Comparison of ENCODE assay signal across 15 mouse cellular contexts in the genomic region with DNA sequence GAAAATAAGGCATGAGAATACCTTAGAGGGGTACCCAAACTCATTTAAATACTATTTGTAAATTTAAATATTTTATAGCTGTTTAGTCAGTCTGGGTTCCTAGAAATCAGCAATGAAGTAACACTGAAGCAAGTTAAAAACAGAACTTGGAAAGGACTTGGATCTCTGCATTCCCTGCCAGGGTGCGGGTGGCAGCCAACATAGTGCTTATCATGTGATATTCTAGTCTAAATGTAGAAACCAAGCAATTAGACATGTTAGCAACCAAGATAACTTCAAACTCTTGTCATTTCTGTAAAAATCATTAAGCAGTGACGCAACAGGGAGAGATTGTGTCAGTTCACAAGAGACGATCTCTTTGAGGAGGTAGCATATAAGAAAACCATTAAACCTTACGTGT. TPM values are rescaled to one million over a fixed set of nuclear protein-coding genes. Genes with fewer than 3 reads are reported as not detected.
DNase-seq lines count a peak whose midpoint lies in the region; ATAC-seq and TF ChIP-seq lines count a peak whose summit lies in the region.
"Had no signal": no experiment of that assay in that cellular context is flagged by ENCODE, and none has a peak within 500 bp of the region (broad histone marks: within the 10 kb centered on the region; RNA-seq: fewer than 3 reads in every experiment).

No protein-coding gene starts in this region.

- no peak overlapping the region for H3K9ac ChIP-seq in heart, embryonic 13.5 days
- H3K9ac ChIP-seq in liver, postnatal 0 days (replicated peaks) = no peak overlapping the region
- H3K9ac ChIP-seq: embryonic facial prominence, embryonic 13.5 days; liver, embryonic 13.5 days had no signal

- H3K4me1 ChIP-seq in heart, embryonic 10.5 days = 0 out of 2 replicates have a peak, but pooled peaks cover 4% of the 10 kb centered on the region
- peaks cover 36% of the 10 kb centered on the region for H3K4me1 ChIP-seq in heart, embryonic 13.5 days
- H3K4me1 ChIP-seq in liver, postnatal 0 days (ENCODE audit: insufficient read depth) = no peaks in the 10 kb centered on the region
- H3K4me1 ChIP-seq: liver, embryonic 13.5 days had no signal

- no peaks in the 10 kb centered on the region for H3K36me3 ChIP-seq in heart, embryonic 10.5 days
- no peaks in the 10 kb centered on the region for H3K36me3 ChIP-seq in heart, embryonic 13.5 days
- H3K36me3 ChIP-seq in liver, postnatal 0 days (replicated peaks; ENCODE audit: insufficient read depth, low read length) = no peaks in the 10 kb centered on the region
- H3K36me3 ChIP-seq: embryonic facial prominence, embryonic 13.5 days; liver, embryonic 13.5 days; midbrain, embryonic 10.5 days had no signal

- WGBS in heart, embryonic 10.5 days = 70% methylated on average over 4 of the region's 4 CpGs
- WGBS in heart, embryonic 13.5 days = 46% methylated on average over 4 of the region's 4 CpGs
- WGBS in liver, postnatal 0 days (ENCODE audit: insufficient replicate concordance) = 69% methylated on average over 4 of the region's 4 CpGs

- intact Hi-C loops in left cerebral cortex, postnatal 14 days (cut with DNase I) = no loop called here

- H3K27ac ChIP-seq in heart, embryonic 10.5 days = no peak overlapping the region
- H3K27ac ChIP-seq in heart, embryonic 13.5 days (replicated peaks) = no peak overlapping the region
- H3K27ac ChIP-seq in liver, postnatal 0 days (ENCODE audit: low read depth) = no peak overlapping the region
- H3K27ac ChIP-seq: embryonic facial prominence, embryonic 13.5 days; liver, embryonic 13.5 days; midbrain, embryonic 10.5 days had no signal

- no peak for TF ChIP-seq CTCF in liver, postnatal 0 days (IDR thresholded peaks at IDR 0.05; ENCODE audit: low read depth)

- peak; percentile 55 for DNase-seq in heart, adult 8-10 months (ENCODE audit: low spot score)
- no peak for DNase-seq in heart, embryonic 10.5 days (ENCODE audit: low spot score)
- peak; percentile 53 to 66 for DNase-seq in left cerebral cortex, postnatal 14 days (ENCODE audit: low spot score in 2 of 2)
- peak; percentile 66 for DNase-seq in telencephalon, adult 2 months (ENCODE audit: low read depth, low spot score)
- no peak for DNase-seq in liver, postnatal 0 days
- no peak for DNase-seq in thymus, postnatal 14 days
- DNase-seq: cerebellum, postnatal 36 days; kidney, postnatal 36 days; liver, embryonic 13.5 days; lung, postnatal 14 days had no signal

- ATAC-seq in heart, embryonic 13.5 days (ENCODE audit: extremely low read depth, insufficient number of reproducible peaks, low FRiP score, low TSS enrichment) = no peak
- no peak for ATAC-seq in liver, postnatal 0 days
- ATAC-seq: intestine, postnatal 0 days; Patski had no signal

- no peaks in the 10 kb centered on the region for H3K9me3 ChIP-seq in heart, embryonic 10.5 days
- no peaks in the 10 kb centered on the region for H3K9me3 ChIP-seq in heart, embryonic 13.5 days
- no peaks in the 10 kb centered on the region for H3K9me3 ChIP-seq in liver, postnatal 0 days (ENCODE audit: low read length)
- H3K9me3 ChIP-seq: embryonic facial prominence, embryonic 13.5 days; liver, embryonic 13.5 days; midbrain, embryonic 10.5 days had no signal

- no peak overlapping the region for H3K4me3 ChIP-seq in heart, embryonic 10.5 days
- no peak overlapping the region for H3K4me3 ChIP-seq in heart, embryonic 13.5 days
- H3K4me3 ChIP-seq in liver, postnatal 0 days (ENCODE audit: low read depth, low read length) = no peak overlapping the region
- H3K4me3 ChIP-seq: embryonic facial prominence, embryonic 13.5 days; liver, embryonic 13.5 days; midbrain, embryonic 10.5 days had no signal

- H3K27me3 ChIP-seq in heart, embryonic 10.5 days (ENCODE audit: insufficient read depth, poor library complexity, severe bottlenecking) = no peaks in the 10 kb centered on the region
- no peaks in the 10 kb centered on the region for H3K27me3 ChIP-seq in heart, embryonic 13.5 days (replicated peaks)
- H3K27me3 ChIP-seq in liver, postnatal 0 days (ENCODE audit: insufficient read depth, low read length) = no peaks in the 10 kb centered on the region
- H3K27me3 ChIP-seq: embryonic facial prominence, embryonic 13.5 days; liver, embryonic 13.5 days had no signal

- 0 out of 2 replicates have a peak overlapping the region, but pooled peaks have one; percentile 20 for H3K4me2 ChIP-seq in heart, embryonic 13.5 days
- H3K4me2 ChIP-seq in liver, postnatal 0 days (ENCODE audit: low read depth, low read length) = no peak overlapping the region
- H3K4me2 ChIP-seq: embryonic facial prominence, embryonic 13.5 days; liver, embryonic 13.5 days had no signal

- no peak for TF ChIP-seq EP300 in liver, postnatal 0 days (IDR thresholded peaks at IDR 0.05; ENCODE audit: low read depth)

RNA-seq across cellular contexts. Expression of gene Samd5, which starts 32.9 kb away (rescaled TPM):
- total RNA-seq in heart, adult 8-10 months (2022) = 1 to 10 TPM; 2.5 to 4.4 (median 3.2) TPM
- 2.9 and 3.7 TPM in 2 replicates for polyA plus RNA-seq in heart, embryonic 10.5 days (2016; fragmentation: Nextera tagmentation; extraction: Ambion mirVana)
- 2.4 and 2.8 TPM in 2 replicates for polyA plus RNA-seq in heart, embryonic 13.5 days (2015; fragmentation: Nextera tagmentation; extraction: Ambion mirVana)
- 10 to 100 TPM; 12.4 to 14.4 TPM for total RNA-seq in left cerebral cortex, postnatal 14 days (2021)
- polyA plus RNA-seq in liver, postnatal 0 days (2015; fragmentation: Nextera tagmentation; extraction: Ambion mirVana) = 0.66 and 0.67 TPM in 2 replicates

Comparison
In these comparisons a context has a peak if more than half of its experiments do, and no peak if none do; other contexts are left out.
1. DNase-seq: peak in heart, adult 8-10 months (single experiment), left cerebral cortex, postnatal 14 days (2 of 2) and telencephalon, adult 2 months (single experiment); none in heart, embryonic 10.5 days (single experiment), liver, postnatal 0 days (single experiment) and thymus, postnatal 14 days (single experiment).